In the genomic region with DNA sequence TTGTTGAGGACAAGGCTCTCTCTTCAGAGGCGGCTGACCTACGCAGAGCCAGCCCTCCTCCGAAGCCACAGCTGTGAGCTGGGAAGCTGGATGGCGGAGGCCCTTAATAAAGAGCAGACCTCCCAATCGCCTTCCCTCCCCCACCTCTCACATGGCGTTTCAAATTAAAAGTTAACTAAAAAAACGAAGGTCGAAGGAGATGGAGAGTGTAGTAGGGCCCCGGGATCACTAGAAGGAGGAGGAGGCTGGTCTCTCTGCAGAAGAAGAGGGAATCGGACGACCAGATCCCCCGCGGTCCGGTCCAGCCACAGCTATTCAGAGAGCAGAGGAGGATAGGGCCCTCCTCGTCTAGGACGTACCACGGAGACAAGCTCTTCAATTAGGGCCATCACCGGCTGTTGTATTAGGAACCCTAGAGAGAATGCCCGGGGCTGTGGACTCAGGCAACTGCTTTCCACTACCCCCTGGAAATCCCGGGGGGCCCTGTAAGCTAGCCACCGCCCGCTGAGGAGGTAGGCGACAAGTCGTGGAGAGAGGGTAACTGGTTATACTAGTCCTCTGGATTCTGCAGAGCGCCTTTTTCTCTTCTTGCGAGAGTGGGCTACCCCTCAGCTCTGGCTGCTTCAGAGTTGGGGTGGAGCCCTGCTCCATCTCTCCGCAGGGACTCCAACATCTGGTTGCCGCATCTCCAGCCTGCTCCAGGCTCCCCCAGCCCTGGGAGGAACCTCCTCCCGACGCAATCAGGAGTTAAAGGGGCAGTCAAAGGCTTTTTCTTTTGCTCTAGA, we compare ENCODE assay signal across 9 mouse cellular contexts. TPM values are rescaled to one million over a fixed set of nuclear protein-coding genes. Genes with fewer than 3 reads are reported as not detected.
DNase-seq lines count a peak whose midpoint lies in the region; ATAC-seq lines count a peak whose summit lies in the region.
"Had no signal": no experiment of that assay in that cellular context is flagged by ENCODE, and none has a peak within 500 bp of the region (broad histone marks: within the 10 kb centered on the region; RNA-seq: fewer than 3 reads in every experiment).

No protein-coding gene starts in this region.

- ATAC-seq in embryonic facial prominence, embryonic 15.5 days (ENCODE audit: insufficient number of reproducible peaks, low FRiP score, low TSS enrichment, low read depth), result peak; percentile 36; the same call in 1 of the 2 replicates
- ATAC-seq in limb, embryonic 12.5 days (ENCODE audit: insufficient number of reproducible peaks, insufficient read depth, low FRiP score, low TSS enrichment, low read depth), result peak; percentile 31
- ATAC-seq in stomach, embryonic 15.5 days (ENCODE audit: insufficient read depth, low FRiP score, low read depth), result no peak

- intact Hi-C loops in heart, postnatal 14 days (cut with DNase I), result no loop called here

- H3K27me3 ChIP-seq in embryonic facial prominence, embryonic 15.5 days, result peaks cover 42% of the 10 kb centered on the region
- H3K27me3 ChIP-seq in limb, embryonic 12.5 days, result peaks cover 8% of the 10 kb centered on the region; the same call in 1 of the 2 replicates
- peaks cover 33% of the 10 kb centered on the region for H3K27me3 ChIP-seq in stomach, embryonic 15.5 days (replicated peaks)

- H3K36me3 ChIP-seq in embryonic facial prominence, embryonic 15.5 days, result no peaks in the 10 kb centered on the region
- no peaks in the 10 kb centered on the region for H3K36me3 ChIP-seq in limb, embryonic 12.5 days
- H3K36me3 ChIP-seq in stomach, embryonic 15.5 days, result no peaks in the 10 kb centered on the region

- DNase-seq in embryo, embryonic 10 days (ENCODE audit: low spot score), result peak; percentile 70
- DNase-seq in heart, postnatal 14 days, result peak; percentile 59 to 66
- DNase-seq in thymus, postnatal 36 days, result no peak
- no peak for DNase-seq in layer of hippocampus, adult 9-10 months (ENCODE audit: low spot score)
- DNase-seq in adrenal gland, postnatal 36 days, result no peak

- peak overlapping the region; percentile 98 for H3K27ac ChIP-seq in embryonic facial prominence, embryonic 15.5 days (replicated peaks)
- H3K27ac ChIP-seq in limb, embryonic 12.5 days, result peak overlapping the region; percentile 100
- peak overlapping the region; percentile 78 for H3K27ac ChIP-seq in stomach, embryonic 15.5 days
- H3K27ac ChIP-seq: macrophage had no signal

- 1% methylated on average over 30 of the region's 30 CpGs for WGBS in embryonic facial prominence, embryonic 15.5 days
- under 1% methylated on average over 30 of the region's 30 CpGs for WGBS in limb, embryonic 12.5 days
- 6% methylated on average over 30 of the region's 30 CpGs for WGBS in stomach, embryonic 15.5 days

- peak overlapping the region; percentile 52 for H3K4me2 ChIP-seq in embryonic facial prominence, embryonic 15.5 days (replicated peaks)
- peak overlapping the region; percentile 64 for H3K4me2 ChIP-seq in limb, embryonic 12.5 days
- peak overlapping the region; percentile 51 for H3K4me2 ChIP-seq in stomach, embryonic 15.5 days

- H3K4me3 ChIP-seq in embryonic facial prominence, embryonic 15.5 days (replicated peaks), result peak overlapping the region; percentile 66
- H3K4me3 ChIP-seq in limb, embryonic 12.5 days (replicated peaks), result peak overlapping the region; percentile 89
- H3K4me3 ChIP-seq in stomach, embryonic 15.5 days (replicated peaks), result peak overlapping the region; percentile 29

- H3K4me1 ChIP-seq in embryonic facial prominence, embryonic 15.5 days, result peaks cover 35% of the 10 kb centered on the region
- H3K4me1 ChIP-seq in limb, embryonic 12.5 days (replicated peaks), result peaks cover 34% of the 10 kb centered on the region
- peaks cover 32% of the 10 kb centered on the region for H3K4me1 ChIP-seq in stomach, embryonic 15.5 days

- peak overlapping the region; percentile 31 for H3K9ac ChIP-seq in embryonic facial prominence, embryonic 15.5 days
- H3K9ac ChIP-seq in limb, embryonic 12.5 days (replicated peaks), result peak overlapping the region; percentile 48
- H3K9ac ChIP-seq in stomach, embryonic 15.5 days, result no peak overlapping the region

- no peaks in the 10 kb centered on the region for H3K9me3 ChIP-seq in embryonic facial prominence, embryonic 15.5 days (replicated peaks)
- no peaks in the 10 kb centered on the region for H3K9me3 ChIP-seq in limb, embryonic 12.5 days
- H3K9me3 ChIP-seq in stomach, embryonic 15.5 days, result no peaks in the 10 kb centered on the region

RNA-seq across cellular contexts. Expression of gene Pdgfra, which starts 3.6 kb away (rescaled TPM):
- polyA plus RNA-seq in embryonic facial prominence, embryonic 15.5 days (2015; fragmentation: Nextera tagmentation; extraction: Ambion mirVana), result 64.9 and 65.0 TPM in 2 replicates
- 10 to 100 TPM; 35.3 to 44.0 TPM for total RNA-seq in heart, postnatal 14 days (2021)
- 148 and 159 TPM in 2 replicates for polyA plus RNA-seq in limb, embryonic 12.5 days (2016; fragmentation: Nextera tagmentation; extraction: Ambion mirVana)
- polyA plus RNA-seq in stomach, embryonic 15.5 days (2015; fragmentation: Nextera tagmentation; extraction: Ambion mirVana), result 29.2 and 34.8 TPM in 2 replicates
- 10 to 100 TPM; 33.4 to 48.2 TPM for total RNA-seq in adrenal gland, postnatal 36 days (2021)
- polyA plus RNA-seq: macrophage had no signal

Comparison
In these comparisons a context has a peak if more than half of its experiments do, and no peak if none do; other contexts are left out.
1. DNase-seq: peak in embryo, embryonic 10 days (single experiment) and heart, postnatal 14 days (2 of 2); none in thymus, postnatal 36 days (0 of 2), layer of hippocampus, adult 9-10 months (single experiment) and adrenal gland, postnatal 36 days (0 of 2).
2. H3K4me3 ChIP-seq: peak in every context shown above with its lines; median percentile 89 in limb, embryonic 12.5 days; 66 in embryonic facial prominence, embryonic 15.5 days; 29 in stomach, embryonic 15.5 days.
3. Peak in every context shown above with its lines, with median percentiles within 50 percentile points of each other: H3K27ac ChIP-seq and H3K4me2 ChIP-seq.